Mouse (Mus musculus) MEL (cell line): ENCODE measurements around the gene Tcf7l2.
A peak's percentile ranks its signal among the peaks of the same experiment; 100 is the strongest.

Experiments
- CTCF ChIP-seq, 3 experiments: IDR thresholded peaks in 2 of 3; conservative IDR thresholded peaks in 1 of 3; 2 replicates each; pipeline ENCODE4 v1.5.1; 2011 to 2012; ENCODE audit warnings: low read length in 3 of 3, low read depth in 2 of 3, mild to moderate bottlenecking in 2 of 3, improper control_type of control experiment in 1 of 3, inconsistent platforms in 1 of 3, mixed read lengths in 1 of 3, moderate library complexity in 1 of 3; ENCODE audit not compliant: control insufficient read depth in 1 of 3, insufficient read depth in 1 of 3, poor library complexity in 1 of 3, severe bottlenecking in 1 of 3
- EP300 ChIP-seq, 2 experiments: IDR thresholded peaks; 2 replicates each; pipeline ENCODE4 v1.6.1; 2011; ENCODE audit warnings: improper control_type of control experiment in 2 of 2, low read length in 2 of 2, low read depth in 1 of 2, mild to moderate bottlenecking in 1 of 2
- GATA1 ChIP-seq: IDR thresholded peaks from 2 replicates; pipeline ENCODE4 v1.6.1; 2011; ENCODE audit warnings: low read depth, low read length, improper control_type of control experiment
- JUND ChIP-seq: IDR thresholded peaks from 2 replicates; pipeline ENCODE4 v1.6.1; 2011; ENCODE audit warnings: low read depth, mild to moderate bottlenecking, improper control_type of control experiment, low read length
- KAT2A ChIP-seq: conservative IDR thresholded peaks from 2 replicates; pipeline ENCODE4 v1.6.1; 2012; ENCODE audit warnings: low read depth, low read length, improper control_type of control experiment, inconsistent platforms
- MYC ChIP-seq: IDR thresholded peaks from 2 replicates; pipeline ENCODE4 v1.6.1; 2011; ENCODE audit warnings: low read depth, mild to moderate bottlenecking, low read length, improper control_type of control experiment, moderate library complexity
- NELFE ChIP-seq: IDR thresholded peaks from 2 replicates; pipeline ENCODE4 v1.6.1; 2011; ENCODE audit warnings: low read depth, low read length, improper control_type of control experiment
- NRF1 ChIP-seq: IDR thresholded peaks from 2 replicates; pipeline ENCODE4 v1.6.1; 2014; ENCODE audit warnings: low read depth, mild to moderate bottlenecking, inconsistent platforms, low read length, improper control_type of control experiment, moderate library complexity; ENCODE audit not compliant: poor library complexity, insufficient read depth, severe bottlenecking
- POLR2A ChIP-seq, 2 experiments: IDR thresholded peaks; 2 replicates each; pipeline ENCODE4 v1.6.1; 2011 to 2012; ENCODE audit warnings: low read length in 2 of 2, mild to moderate bottlenecking in 2 of 2, control low read depth in 1 of 2, improper control_type of control experiment in 1 of 2, low read depth in 1 of 2, moderate library complexity in 1 of 2; ENCODE audit not compliant: control insufficient read depth in 1 of 2, insufficient read depth in 1 of 2, poor library complexity in 1 of 2
- POLR2AphosphoS5 ChIP-seq: IDR thresholded peaks from 2 replicates; pipeline ENCODE4 v1.6.1; 2012; ENCODE audit warnings: low read depth, borderline replicate concordance, mild to moderate bottlenecking, inconsistent platforms, low read length, moderate library complexity, mixed read lengths
- SIN3A ChIP-seq: IDR thresholded peaks from 2 replicates; pipeline ENCODE4 v1.6.1; 2012; ENCODE audit warnings: low read length, improper control_type of control experiment, inconsistent platforms
- SMC3 ChIP-seq: IDR thresholded peaks from 2 replicates; pipeline ENCODE4 v1.6.1; 2011; ENCODE audit warnings: low read depth, low read length, improper control_type of control experiment
- ZNF384 ChIP-seq: IDR thresholded peaks from 2 replicates; pipeline ENCODE4 v1.6.1; 2012; ENCODE audit warnings: low read depth, mild to moderate bottlenecking, inconsistent platforms, low read length, improper control_type of control experiment

DNA sequence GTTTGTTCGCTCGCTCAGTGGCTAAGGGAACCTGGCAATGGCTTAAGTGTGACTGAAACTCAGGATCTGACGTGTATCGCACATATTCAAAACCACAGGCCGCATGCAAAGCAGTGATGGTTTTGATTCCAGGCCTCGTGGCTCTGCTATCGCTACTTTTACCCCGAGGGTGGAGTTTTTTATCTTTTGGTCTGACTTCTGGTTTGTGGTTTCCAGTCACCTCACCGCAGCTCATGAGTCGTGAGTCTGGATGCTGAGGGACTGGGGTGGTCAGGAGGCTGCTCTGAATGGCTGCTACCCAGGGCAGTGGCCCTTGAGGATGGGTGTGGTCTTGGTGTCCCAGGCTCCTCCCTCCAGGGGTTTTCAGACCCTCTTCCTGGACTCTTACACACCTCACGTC, 27.3 kb downstream of the Tcf7l2 start:
- no peak for TF ChIP-seq CTCF (IDR thresholded peaks at IDR 0.05 in 2 of 3, conservative IDR thresholded peaks at IDR 0.05 in 1 of 3; ENCODE audit: control insufficient read depth in 1 of 3, insufficient read depth in 1 of 3, low read depth in 2 of 3, low read length in 3 of 3, poor library complexity in 1 of 3, severe bottlenecking in 1 of 3)
- TF ChIP-seq KAT2A: no peak
- TF ChIP-seq SIN3A: peak; percentile 43; the same call in 1 of the 2 replicates
- no peak for TF ChIP-seq JUND
- TF ChIP-seq EP300 (IDR thresholded peaks at IDR 0.05; ENCODE audit: low read depth in 1 of 2, low read length in 2 of 2): peak; percentile 66 to 83
- TF ChIP-seq SMC3: no peak; the same call in 1 of the 2 replicates
- TF ChIP-seq POLR2AphosphoS5: no peak
- TF ChIP-seq GATA1: peak; percentile 85
- no peak for TF ChIP-seq POLR2A (IDR thresholded peaks at IDR 0.05; ENCODE audit: control insufficient read depth in 1 of 2, insufficient read depth in 1 of 2, low read depth in 1 of 2, low read length in 2 of 2, poor library complexity in 1 of 2)
- no peak for TF ChIP-seq NELFE
- TF ChIP-seq MYC: peak; percentile 96
- TF ChIP-seq ZNF384: no peak
- TF ChIP-seq NRF1: no peak
